Mouse (Mus musculus): Measurements from ENCODE around the gene Tifa. TPM values are rescaled to one million over a fixed set of nuclear protein-coding genes. Genes with fewer than 3 reads are reported as not detected.

Gene Tifa
- polyA plus RNA-seq, 1 experiment: 0.18 TPM

DNA sequence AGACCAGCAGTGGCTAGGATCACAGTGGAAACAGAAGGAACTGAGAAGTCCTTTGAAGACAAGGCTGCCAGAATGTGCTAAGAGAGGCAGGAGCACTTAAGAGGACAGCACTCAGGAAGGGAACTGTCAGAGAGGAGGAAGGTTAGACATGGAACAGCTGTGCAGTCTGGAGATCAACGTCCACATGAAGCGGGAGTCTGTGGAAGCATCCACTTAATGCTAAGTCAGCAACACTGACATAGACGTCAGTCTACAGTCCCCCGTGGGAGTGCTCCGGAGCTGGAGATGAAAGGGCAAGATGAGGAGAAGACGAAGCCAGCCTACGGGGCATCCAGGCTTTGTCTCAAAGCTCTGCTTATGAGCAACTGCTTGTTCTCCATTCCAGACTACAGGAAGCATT lies 37.5 kb downstream of the Tifa start:
- no peak overlapping the region for H3K4me3 ChIP-seq (ENCODE audit: insufficient read depth, poor library complexity, severe bottlenecking)
- no peaks in the 10 kb centered on the region for H3K27me3 ChIP-seq (ENCODE audit: control insufficient read depth, insufficient read depth, insufficient read length)
- H3ac ChIP-seq (ENCODE audit: control insufficient read depth, insufficient read length, low read depth): no peak overlapping the region
- peaks cover 38% of the 10 kb centered on the region for H3K79me3 ChIP-seq (ENCODE audit: low read depth)
- H3K36me3 ChIP-seq (ENCODE audit: control insufficient read depth, insufficient read depth): peaks cover 5% of the 10 kb centered on the region
- H3K79me2 ChIP-seq (ENCODE audit: control insufficient read depth, insufficient read depth): peaks cover 76% of the 10 kb centered on the region
- TF ChIP-seq MYOD1 (IDR thresholded peaks at IDR 0.05; ENCODE audit: control insufficient read depth, insufficient read length, low read depth) (no peak), FOSL1 (IDR thresholded peaks at IDR 0.05; ENCODE audit: insufficient read depth, low read length, poor library complexity, severe bottlenecking) (no peak), CTCF (IDR thresholded peaks at IDR 0.05; ENCODE audit: control insufficient read depth, insufficient read depth, insufficient read length) (no peak), USF1 (IDR thresholded peaks at IDR 0.05; ENCODE audit: low read depth) (no peak), MYOG (IDR thresholded peaks at IDR 0.05; ENCODE audit: control insufficient read depth, extremely low read depth, insufficient read length) (no peak), CEBPB (IDR thresholded peaks at IDR 0.05; ENCODE audit: low read depth) (no peak), MAX (IDR thresholded peaks at IDR 0.05) (no peak)

DNA sequence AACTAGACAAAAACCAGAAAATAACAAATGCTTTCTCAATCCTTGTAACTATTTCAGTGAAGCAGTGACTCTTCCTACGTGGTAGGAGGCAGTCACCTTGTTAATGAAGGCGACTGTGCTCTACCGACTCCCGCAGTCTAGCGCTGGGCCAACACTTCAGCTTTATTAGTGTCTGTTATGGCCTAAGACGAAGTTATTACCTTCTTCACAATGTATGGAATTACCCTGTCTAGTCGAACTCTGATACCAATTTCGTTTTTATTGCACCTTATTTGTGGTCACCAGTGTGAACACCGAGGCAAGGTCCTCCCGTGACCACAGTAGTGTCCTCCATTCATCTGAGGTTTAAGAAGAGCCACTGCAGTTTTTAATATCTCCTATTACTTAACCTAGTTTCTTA lies 40.6 kb downstream of the Tifa start:
- TF ChIP-seq CEBPB (IDR thresholded peaks at IDR 0.05; ENCODE audit: low read depth): no peak
- TF ChIP-seq FOSL1 (IDR thresholded peaks at IDR 0.05; ENCODE audit: insufficient read depth, low read length, poor library complexity, severe bottlenecking): no peak
- no peak for TF ChIP-seq MYOG (IDR thresholded peaks at IDR 0.05; ENCODE audit: control insufficient read depth, extremely low read depth, insufficient read length)
- TF ChIP-seq MYOD1 (IDR thresholded peaks at IDR 0.05; ENCODE audit: control insufficient read depth, insufficient read length, low read depth): no peak
- no peak for TF ChIP-seq CTCF (IDR thresholded peaks at IDR 0.05; ENCODE audit: control insufficient read depth, insufficient read depth, insufficient read length)
- TF ChIP-seq MAX (IDR thresholded peaks at IDR 0.05): no peak
- no peak for TF ChIP-seq USF1 (IDR thresholded peaks at IDR 0.05; ENCODE audit: low read depth)
- H3ac ChIP-seq (ENCODE audit: control insufficient read depth, insufficient read length, low read depth): no peak overlapping the region
- no peaks in the 10 kb centered on the region for H3K36me3 ChIP-seq (ENCODE audit: control insufficient read depth, insufficient read depth)
- peaks cover 92% of the 10 kb centered on the region for H3K79me2 ChIP-seq (ENCODE audit: control insufficient read depth, insufficient read depth)
- H3K79me3 ChIP-seq (ENCODE audit: low read depth): peaks cover 61% of the 10 kb centered on the region
- no peaks in the 10 kb centered on the region for H3K27me3 ChIP-seq (ENCODE audit: control insufficient read depth, insufficient read depth, insufficient read length)
- H3K4me3 ChIP-seq (ENCODE audit: insufficient read depth, poor library complexity, severe bottlenecking): no peak overlapping the region

DNA sequence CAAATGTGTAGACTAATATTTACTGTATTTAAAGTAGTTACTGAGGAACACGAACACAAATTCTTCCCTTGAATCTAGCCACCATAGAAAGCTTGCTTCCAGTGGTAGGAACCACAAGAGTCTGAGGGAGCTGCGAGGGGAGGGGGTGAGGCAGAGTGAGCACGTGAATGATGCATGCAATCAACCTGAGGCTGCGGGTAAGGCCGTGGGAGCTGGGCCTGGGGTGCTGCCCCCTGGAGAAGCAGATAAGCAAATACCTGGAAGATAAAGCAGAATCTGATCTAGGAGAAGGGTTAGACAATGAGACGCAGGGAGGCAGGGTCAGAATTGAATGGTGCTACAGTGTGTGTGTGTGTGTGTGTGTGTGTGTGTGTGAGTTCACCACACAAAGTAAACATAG lies 41.5 kb downstream of the Tifa start:
- H3K27me3 ChIP-seq (ENCODE audit: control insufficient read depth, insufficient read depth, insufficient read length): no peaks in the 10 kb centered on the region
- peaks cover 67% of the 10 kb centered on the region for H3K79me3 ChIP-seq (ENCODE audit: low read depth)
- no peaks in the 10 kb centered on the region for H3K36me3 ChIP-seq (ENCODE audit: control insufficient read depth, insufficient read depth)
- no peak overlapping the region for H3K4me3 ChIP-seq (ENCODE audit: insufficient read depth, poor library complexity, severe bottlenecking)
- no peak overlapping the region for H3ac ChIP-seq (ENCODE audit: control insufficient read depth, insufficient read length, low read depth)
- peaks cover 92% of the 10 kb centered on the region for H3K79me2 ChIP-seq (ENCODE audit: control insufficient read depth, insufficient read depth)
- TF ChIP-seq MYOD1 (IDR thresholded peaks at IDR 0.05; ENCODE audit: control insufficient read depth, insufficient read length, low read depth) (no peak), CEBPB (IDR thresholded peaks at IDR 0.05; ENCODE audit: low read depth) (no peak), FOSL1 (IDR thresholded peaks at IDR 0.05; ENCODE audit: insufficient read depth, low read length, poor library complexity, severe bottlenecking) (no peak), CTCF (IDR thresholded peaks at IDR 0.05; ENCODE audit: control insufficient read depth, insufficient read depth, insufficient read length) (no peak), MYOG (IDR thresholded peaks at IDR 0.05; ENCODE audit: control insufficient read depth, extremely low read depth, insufficient read length) (no peak), MAX (IDR thresholded peaks at IDR 0.05) (no peak), USF1 (IDR thresholded peaks at IDR 0.05; ENCODE audit: low read depth) (no peak)

DNA sequence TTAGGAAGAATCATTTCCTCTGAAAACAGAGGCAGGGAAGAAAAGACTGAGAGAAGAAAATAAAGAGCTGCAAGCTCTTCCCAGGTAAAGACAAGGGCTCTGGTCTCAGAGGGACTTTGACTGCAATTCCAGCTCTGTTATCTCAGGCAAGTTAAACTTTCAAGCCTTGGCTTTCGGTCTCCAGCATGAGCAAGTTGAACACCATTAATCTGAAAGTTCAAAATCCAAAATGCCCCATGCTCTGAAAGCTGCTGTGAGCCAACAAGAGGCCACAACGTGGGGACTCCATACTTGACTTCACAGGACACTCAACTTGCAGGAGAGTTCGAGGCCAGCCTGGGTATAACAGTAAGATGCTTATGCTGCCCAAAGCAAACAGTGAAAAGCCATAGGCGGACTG lies 44.4 kb downstream of the Tifa start:
- Histone ChIP-seq H3K27me3 (ENCODE audit: control insufficient read depth, insufficient read depth, insufficient read length) (no peaks in the 10 kb centered on the region), H3K79me3 (ENCODE audit: low read depth) (peaks cover 62% of the 10 kb centered on the region), H3K79me2 (ENCODE audit: control insufficient read depth, insufficient read depth) (peaks cover 80% of the 10 kb centered on the region), H3K4me3 (ENCODE audit: insufficient read depth, poor library complexity, severe bottlenecking) (no peak overlapping the region), H3K36me3 (ENCODE audit: control insufficient read depth, insufficient read depth) (no peaks in the 10 kb centered on the region), H3ac (ENCODE audit: control insufficient read depth, insufficient read length, low read depth) (no peak overlapping the region)
- no peak for TF ChIP-seq CEBPB (IDR thresholded peaks at IDR 0.05; ENCODE audit: low read depth)
- no peak for TF ChIP-seq MAX (IDR thresholded peaks at IDR 0.05)
- TF ChIP-seq CTCF (IDR thresholded peaks at IDR 0.05; ENCODE audit: control insufficient read depth, insufficient read depth, insufficient read length): no peak
- no peak for TF ChIP-seq MYOG (IDR thresholded peaks at IDR 0.05; ENCODE audit: control insufficient read depth, extremely low read depth, insufficient read length)
- no peak for TF ChIP-seq MYOD1 (IDR thresholded peaks at IDR 0.05; ENCODE audit: control insufficient read depth, insufficient read length, low read depth)
- no peak for TF ChIP-seq FOSL1 (IDR thresholded peaks at IDR 0.05; ENCODE audit: insufficient read depth, low read length, poor library complexity, severe bottlenecking)
- TF ChIP-seq USF1 (IDR thresholded peaks at IDR 0.05; ENCODE audit: low read depth): no peak

DNA sequence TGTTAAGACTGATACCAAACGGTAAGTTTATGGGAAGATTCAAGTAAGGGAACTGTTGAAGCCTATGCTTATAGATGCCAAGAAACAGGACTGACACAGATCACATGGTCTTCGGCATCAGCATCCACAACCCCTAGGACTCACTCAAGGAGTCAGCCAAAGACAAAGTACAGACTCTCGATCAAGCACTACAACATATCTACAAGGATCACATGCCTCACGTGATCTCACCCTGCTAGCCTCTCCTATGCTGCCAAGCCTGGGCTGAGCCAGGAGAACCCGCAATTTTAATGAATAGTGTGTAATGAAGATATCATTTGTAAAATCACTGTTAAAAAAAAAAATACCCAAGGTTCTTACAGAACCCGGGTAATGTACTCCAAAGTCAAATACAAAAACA lies 46.0 kb downstream of the Tifa start:
- no peaks in the 10 kb centered on the region for H3K36me3 ChIP-seq (ENCODE audit: control insufficient read depth, insufficient read depth)
- H3ac ChIP-seq (ENCODE audit: control insufficient read depth, insufficient read length, low read depth): no peak overlapping the region
- H3K79me3 ChIP-seq (ENCODE audit: low read depth): peaks cover 48% of the 10 kb centered on the region
- H3K4me3 ChIP-seq (ENCODE audit: insufficient read depth, poor library complexity, severe bottlenecking): no peak overlapping the region
- H3K27me3 ChIP-seq (ENCODE audit: control insufficient read depth, insufficient read depth, insufficient read length): no peaks in the 10 kb centered on the region
- peaks cover 64% of the 10 kb centered on the region for H3K79me2 ChIP-seq (ENCODE audit: control insufficient read depth, insufficient read depth)
- no peak for TF ChIP-seq CTCF (IDR thresholded peaks at IDR 0.05; ENCODE audit: control insufficient read depth, insufficient read depth, insufficient read length)
- no peak for TF ChIP-seq MYOD1 (IDR thresholded peaks at IDR 0.05; ENCODE audit: control insufficient read depth, insufficient read length, low read depth)
- no peak for TF ChIP-seq USF1 (IDR thresholded peaks at IDR 0.05; ENCODE audit: low read depth)
- no peak for TF ChIP-seq FOSL1 (IDR thresholded peaks at IDR 0.05; ENCODE audit: insufficient read depth, low read length, poor library complexity, severe bottlenecking)
- TF ChIP-seq MAX (IDR thresholded peaks at IDR 0.05): no peak
- TF ChIP-seq CEBPB (IDR thresholded peaks at IDR 0.05; ENCODE audit: low read depth): no peak

DNA sequence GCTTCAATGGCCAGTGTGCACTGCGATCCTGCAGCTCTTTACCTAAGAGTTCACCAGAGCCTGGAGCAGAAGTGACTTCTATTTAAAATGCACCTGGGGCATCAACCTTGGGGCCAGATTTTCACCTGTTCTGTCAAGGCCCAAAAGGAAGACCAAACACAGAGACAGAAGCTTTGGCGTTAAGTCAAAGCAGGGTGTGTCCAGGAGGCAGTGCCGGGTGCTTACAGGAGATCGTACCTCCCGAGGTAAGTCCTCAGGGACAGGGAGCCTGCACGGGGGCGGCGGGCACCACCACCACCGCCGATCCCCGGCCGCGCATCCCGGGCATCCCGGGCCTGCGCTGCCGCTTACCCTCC lies 47.2 kb downstream of the Tifa start:
- Histone ChIP-seq H3K27me3 (ENCODE audit: control insufficient read depth, insufficient read depth, insufficient read length) (no peaks in the 10 kb centered on the region), H3K79me2 (ENCODE audit: control insufficient read depth, insufficient read depth) (peaks cover 52% of the 10 kb centered on the region), H3K4me3 (ENCODE audit: insufficient read depth, poor library complexity, severe bottlenecking) (peak overlapping the region; percentile 68), H3K36me3 (ENCODE audit: control insufficient read depth, insufficient read depth) (no peaks in the 10 kb centered on the region), H3K79me3 (ENCODE audit: low read depth) (peaks cover 46% of the 10 kb centered on the region), H3ac (ENCODE audit: control insufficient read depth, insufficient read length, low read depth) (peak overlapping the region; percentile 95)
- TF ChIP-seq CEBPB (IDR thresholded peaks at IDR 0.05; ENCODE audit: low read depth) (no peak), MYOG (IDR thresholded peaks at IDR 0.05; ENCODE audit: control insufficient read depth, extremely low read depth, insufficient read length) (no peak), CTCF (IDR thresholded peaks at IDR 0.05; ENCODE audit: control insufficient read depth, insufficient read depth, insufficient read length) (no peak), MYOD1 (IDR thresholded peaks at IDR 0.05; ENCODE audit: control insufficient read depth, insufficient read length, low read depth) (no peak), USF1 (IDR thresholded peaks at IDR 0.05; ENCODE audit: low read depth) (no peak), MAX (IDR thresholded peaks at IDR 0.05) (no peak), FOSL1 (IDR thresholded peaks at IDR 0.05; ENCODE audit: insufficient read depth, low read length, poor library complexity, severe bottlenecking) (no peak)
